Mouse (Mus musculus): ENCODE measurements around the gene Ryr2. TPM values are rescaled to one million over a fixed set of nuclear protein-coding genes. Genes with fewer than 3 reads are reported as not detected.
"Not testable (repeated sequence)": the region's sequence is repeated elsewhere in the genome, so short reads cannot be mapped to it uniquely, and the experiment has no call there.

Gene Ryr2
- polyA plus RNA-seq, 1 experiment = not detected

DNA sequence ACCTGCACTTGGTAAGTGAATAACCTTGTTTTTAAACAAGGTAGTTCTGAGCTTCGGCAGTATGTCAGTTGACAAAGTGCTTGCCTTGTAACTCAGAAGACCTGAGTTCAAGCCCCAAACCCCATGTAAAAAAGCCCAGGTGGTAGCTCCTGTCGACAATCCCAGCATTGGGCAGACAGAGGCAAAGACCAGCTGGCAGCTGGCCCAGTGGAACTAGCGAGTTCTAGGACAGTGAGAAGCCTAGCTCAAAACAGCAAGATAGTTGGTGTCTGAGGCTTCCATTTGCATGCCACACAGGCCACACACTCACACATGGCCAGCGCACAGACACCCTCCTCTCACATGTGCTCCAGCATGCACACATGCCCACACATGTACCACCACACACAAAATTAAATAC lies 129.1 kb downstream of the Ryr2 start:
- H3K4me3 ChIP-seq (replicated peaks) = no peak overlapping the region
- no peaks in the 10 kb centered on the region for H3K27me3 ChIP-seq (replicated peaks)
- H3K36me3 ChIP-seq (replicated peaks; ENCODE audit: low read length) = no peaks in the 10 kb centered on the region
- no peaks in the 10 kb centered on the region for H3K4me1 ChIP-seq
- no peak for TF ChIP-seq GATA1 (IDR thresholded peaks at IDR 0.05; ENCODE audit: borderline replicate concordance, low read length)
- TF ChIP-seq FLI1 (IDR thresholded peaks at IDR 0.05; ENCODE audit: low read length) = no peak
- peaks cover 3% of the 10 kb centered on the region; the same call in 1 of the 2 replicates for H3K9me3 ChIP-seq

DNA sequence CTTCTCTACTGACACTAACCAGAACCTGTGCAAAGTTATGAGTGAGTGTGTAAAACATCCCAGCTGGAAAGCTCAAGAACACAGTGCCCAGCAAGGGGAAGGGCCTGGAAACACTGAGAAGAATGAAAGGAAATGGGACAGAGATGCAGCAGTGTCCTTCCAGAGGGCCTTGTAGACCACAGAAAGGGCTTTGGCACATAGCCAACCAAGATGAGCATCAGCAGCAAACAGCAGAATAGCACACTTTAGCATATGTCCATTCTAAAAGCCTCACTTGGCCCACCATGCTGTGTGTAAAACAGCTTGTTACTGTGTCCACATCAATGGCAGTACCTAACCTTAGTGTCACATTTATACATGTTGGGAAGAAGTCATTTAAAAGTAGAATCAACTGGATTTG lies 142.4 kb downstream of the Ryr2 start:
- TF ChIP-seq FLI1 (IDR thresholded peaks at IDR 0.05; ENCODE audit: low read length) = no peak
- no peak for TF ChIP-seq GATA1 (IDR thresholded peaks at IDR 0.05; ENCODE audit: borderline replicate concordance, low read length)

DNA sequence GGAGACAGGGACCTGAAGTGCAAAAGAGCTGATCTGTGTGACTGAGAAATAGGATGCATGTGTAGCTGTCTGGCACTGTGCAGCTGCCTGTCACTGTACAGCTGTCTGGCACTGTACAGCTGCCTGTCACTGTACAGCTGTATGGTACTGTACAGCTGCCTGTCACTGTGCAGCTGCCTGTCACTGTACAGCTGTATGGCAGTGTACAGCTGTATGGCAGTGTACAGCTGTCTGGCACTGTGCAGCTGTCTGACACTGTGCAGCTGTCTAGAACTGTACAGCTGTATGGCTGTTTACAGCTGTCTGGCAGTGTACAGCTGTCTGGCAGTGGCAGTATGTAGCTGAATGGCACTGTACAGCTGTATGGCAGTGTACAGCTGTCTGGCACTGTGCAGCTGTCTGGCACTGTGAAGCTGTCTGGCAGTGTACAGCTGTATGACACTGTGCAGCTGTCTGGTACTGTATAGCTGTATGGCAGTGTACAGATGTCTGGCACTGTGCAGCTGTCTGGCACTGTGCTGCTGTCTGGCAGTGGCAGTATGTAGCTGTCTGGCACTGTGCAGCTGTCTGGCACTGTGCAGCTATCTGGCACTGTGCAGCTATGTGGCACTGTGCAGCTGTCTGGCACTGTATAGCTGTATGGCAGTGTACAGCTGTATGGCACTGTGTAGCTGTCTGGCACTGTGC lies 147.1 kb downstream of the Ryr2 start:
- no peaks in the 10 kb centered on the region for H3K9me3 ChIP-seq
- H3K4me1 ChIP-seq = peaks cover 9% of the 10 kb centered on the region; the same call in 1 of the 2 replicates
- peaks cover 2% of the 10 kb centered on the region for H3K27me3 ChIP-seq (replicated peaks)
- H3K4me3 ChIP-seq (replicated peaks) = peak overlapping the region; percentile 5
- TF ChIP-seq GATA1 (IDR thresholded peaks at IDR 0.05; ENCODE audit: borderline replicate concordance, low read length) (no peak), FLI1 (IDR thresholded peaks at IDR 0.05; ENCODE audit: low read length) (no peak)
- no peaks in the 10 kb centered on the region for H3K36me3 ChIP-seq (replicated peaks; ENCODE audit: low read length)

More for the DNA sequence above, 142.4 kb downstream of the Ryr2 start:
- Histone ChIP-seq H3K36me3 (replicated peaks; ENCODE audit: low read length) (no peaks in the 10 kb centered on the region), H3K9me3 (no peaks in the 10 kb centered on the region), H3K4me1 (peaks cover 4% of the 10 kb centered on the region; the same call in 1 of the 2 replicates), H3K27me3 (replicated peaks) (peaks cover 2% of the 10 kb centered on the region), H3K4me3 (replicated peaks) (no peak overlapping the region)

DNA sequence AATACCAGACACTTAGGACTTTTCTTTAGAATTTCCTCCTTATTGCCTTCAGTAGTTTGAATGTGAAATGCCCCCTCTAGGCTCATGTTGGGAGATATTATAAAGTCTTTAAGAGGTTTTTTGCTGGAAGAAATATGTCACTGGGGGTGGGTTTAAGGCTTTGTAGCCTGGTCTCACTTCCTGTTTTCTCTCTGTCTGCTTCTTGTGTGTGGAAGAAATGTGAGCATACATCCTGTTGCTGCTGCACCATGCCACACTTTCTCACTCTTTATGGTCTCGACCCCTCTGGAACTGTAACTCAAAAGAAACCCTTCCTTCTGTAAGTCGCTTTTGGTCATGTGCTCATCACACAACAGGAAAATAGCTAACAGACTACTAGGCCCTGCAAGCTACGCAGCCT lies 147.9 kb downstream of the Ryr2 start:
- Histone ChIP-seq H3K36me3 (replicated peaks; ENCODE audit: low read length) (no peaks in the 10 kb centered on the region), H3K4me3 (replicated peaks) (no peak overlapping the region), H3K9me3 (no peaks in the 10 kb centered on the region), H3K27me3 (replicated peaks) (peaks cover 2% of the 10 kb centered on the region), H3K4me1 (peaks cover 9% of the 10 kb centered on the region; the same call in 1 of the 2 replicates)
- TF ChIP-seq GATA1 (IDR thresholded peaks at IDR 0.05; ENCODE audit: borderline replicate concordance, low read length) (no peak), FLI1 (IDR thresholded peaks at IDR 0.05; ENCODE audit: low read length) (no peak)

DNA sequence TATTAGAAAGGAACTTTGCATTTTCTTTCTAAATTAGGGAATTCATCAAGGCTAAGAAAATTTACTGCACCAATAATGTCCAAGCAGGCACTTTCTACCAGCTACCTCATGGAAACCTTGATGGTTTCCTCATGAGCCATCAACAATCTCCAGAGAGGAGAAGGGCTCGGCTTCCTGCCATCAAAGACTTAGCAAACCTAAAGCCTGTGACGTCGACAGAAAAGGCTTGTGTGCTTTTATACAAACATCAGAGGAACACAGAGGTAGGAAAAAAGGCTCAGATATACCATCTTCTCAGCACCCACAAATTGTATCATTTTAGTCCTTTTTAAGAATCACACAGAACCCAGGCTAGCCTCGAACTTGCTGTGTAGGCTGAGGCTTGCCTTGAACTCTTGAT lies 148.5 kb downstream of the Ryr2 start:
- no peaks in the 10 kb centered on the region for H3K9me3 ChIP-seq
- H3K27me3 ChIP-seq (replicated peaks) = peaks cover 2% of the 10 kb centered on the region
- TF ChIP-seq GATA1 (IDR thresholded peaks at IDR 0.05; ENCODE audit: borderline replicate concordance, low read length) (no peak), FLI1 (IDR thresholded peaks at IDR 0.05; ENCODE audit: low read length) (no peak)
- H3K4me1 ChIP-seq = peaks cover 9% of the 10 kb centered on the region; the same call in 1 of the 2 replicates
- H3K36me3 ChIP-seq (replicated peaks; ENCODE audit: low read length) = no peaks in the 10 kb centered on the region
- no peak overlapping the region for H3K4me3 ChIP-seq (replicated peaks)

DNA sequence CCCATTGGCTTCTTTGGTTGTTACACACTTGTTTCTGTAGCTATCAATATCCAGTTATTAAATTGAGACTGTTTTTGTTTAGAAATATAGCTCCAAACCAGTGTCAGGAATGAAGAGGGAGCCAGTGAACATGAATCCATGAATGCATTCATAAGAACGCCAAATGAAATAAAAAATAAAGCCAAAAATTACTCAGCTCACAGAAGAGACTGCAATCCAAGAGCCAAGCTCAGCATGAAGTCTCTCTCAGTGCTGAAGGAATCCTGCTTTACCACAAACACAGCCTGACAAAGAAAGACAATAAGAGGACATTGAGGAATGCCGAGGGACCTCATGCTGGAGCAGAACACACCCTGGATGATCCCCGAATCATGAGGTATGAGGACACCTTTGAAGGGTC lies 154.8 kb downstream of the Ryr2 start:
- Histone ChIP-seq H3K27me3 (replicated peaks) (no peaks in the 10 kb centered on the region), H3K4me1 (no peaks in the 10 kb centered on the region), H3K36me3 (replicated peaks; ENCODE audit: low read length) (no peaks in the 10 kb centered on the region), H3K9me3 (0 out of 2 replicates have a peak, but pooled peaks cover 3% of the 10 kb centered on the region), H3K4me3 (replicated peaks) (no peak overlapping the region)
- TF ChIP-seq GATA1 (IDR thresholded peaks at IDR 0.05; ENCODE audit: borderline replicate concordance, low read length) (no peak), FLI1 (IDR thresholded peaks at IDR 0.05; ENCODE audit: low read length) (no peak)

DNA sequence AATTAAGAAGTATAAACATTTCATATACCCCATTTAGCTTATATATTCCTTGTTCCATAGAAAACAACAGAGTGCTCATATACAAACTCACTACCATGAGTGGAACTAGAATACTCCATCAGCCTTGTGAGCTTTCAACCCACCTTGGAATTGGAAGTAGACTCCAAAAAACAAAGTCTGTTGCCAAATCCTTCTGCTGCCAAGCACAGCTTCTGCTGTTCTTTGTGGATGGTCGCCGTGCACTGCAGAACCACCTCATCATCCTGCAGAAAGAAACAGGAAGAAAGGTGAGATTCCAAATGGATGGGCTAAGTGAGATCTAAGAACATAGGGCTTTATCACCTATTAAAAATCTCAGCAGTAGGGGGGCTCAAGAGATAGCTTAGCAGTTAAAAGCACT lies 161.0 kb downstream of the Ryr2 start:
- no peaks in the 10 kb centered on the region for H3K36me3 ChIP-seq (replicated peaks; ENCODE audit: low read length)
- H3K4me3 ChIP-seq (replicated peaks) = no peak overlapping the region
- H3K27me3 ChIP-seq (replicated peaks) = no peaks in the 10 kb centered on the region
- H3K4me1 ChIP-seq = no peaks in the 10 kb centered on the region
- peaks cover 7% of the 10 kb centered on the region; the same call in 1 of the 2 replicates for H3K9me3 ChIP-seq
- no peak for TF ChIP-seq FLI1 (IDR thresholded peaks at IDR 0.05; ENCODE audit: low read length)
- no peak for TF ChIP-seq GATA1 (IDR thresholded peaks at IDR 0.05; ENCODE audit: borderline replicate concordance, low read length)

DNA sequence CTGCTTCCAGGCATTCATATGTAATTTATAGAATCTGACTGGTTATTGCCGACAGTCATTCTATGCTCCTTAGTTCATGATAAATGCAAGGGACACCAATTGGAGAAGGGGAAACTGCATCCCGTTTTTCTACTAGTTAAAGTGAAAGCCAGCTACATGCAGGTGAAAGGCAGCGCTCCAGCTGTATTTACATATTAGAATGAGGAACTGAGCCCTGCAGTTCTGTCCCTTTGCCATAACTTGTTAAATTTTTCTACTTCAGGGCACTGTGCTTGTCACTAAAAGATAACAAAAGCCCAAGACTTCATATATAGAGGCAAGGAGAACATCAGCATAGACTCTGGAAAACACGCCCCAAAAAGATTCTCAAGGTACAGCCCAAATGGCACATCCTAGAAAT lies 165.0 kb downstream of the Ryr2 start:
- H3K4me1 ChIP-seq = no peaks in the 10 kb centered on the region
- H3K9me3 ChIP-seq = peaks cover 4% of the 10 kb centered on the region; the same call in 1 of the 2 replicates
- H3K27me3 ChIP-seq (replicated peaks) = no peaks in the 10 kb centered on the region
- no peak overlapping the region for H3K4me3 ChIP-seq (replicated peaks)
- no peaks in the 10 kb centered on the region for H3K36me3 ChIP-seq (replicated peaks; ENCODE audit: low read length)
- TF ChIP-seq FLI1 (IDR thresholded peaks at IDR 0.05; ENCODE audit: low read length) (no peak), GATA1 (IDR thresholded peaks at IDR 0.05; ENCODE audit: borderline replicate concordance, low read length) (no peak)

DNA sequence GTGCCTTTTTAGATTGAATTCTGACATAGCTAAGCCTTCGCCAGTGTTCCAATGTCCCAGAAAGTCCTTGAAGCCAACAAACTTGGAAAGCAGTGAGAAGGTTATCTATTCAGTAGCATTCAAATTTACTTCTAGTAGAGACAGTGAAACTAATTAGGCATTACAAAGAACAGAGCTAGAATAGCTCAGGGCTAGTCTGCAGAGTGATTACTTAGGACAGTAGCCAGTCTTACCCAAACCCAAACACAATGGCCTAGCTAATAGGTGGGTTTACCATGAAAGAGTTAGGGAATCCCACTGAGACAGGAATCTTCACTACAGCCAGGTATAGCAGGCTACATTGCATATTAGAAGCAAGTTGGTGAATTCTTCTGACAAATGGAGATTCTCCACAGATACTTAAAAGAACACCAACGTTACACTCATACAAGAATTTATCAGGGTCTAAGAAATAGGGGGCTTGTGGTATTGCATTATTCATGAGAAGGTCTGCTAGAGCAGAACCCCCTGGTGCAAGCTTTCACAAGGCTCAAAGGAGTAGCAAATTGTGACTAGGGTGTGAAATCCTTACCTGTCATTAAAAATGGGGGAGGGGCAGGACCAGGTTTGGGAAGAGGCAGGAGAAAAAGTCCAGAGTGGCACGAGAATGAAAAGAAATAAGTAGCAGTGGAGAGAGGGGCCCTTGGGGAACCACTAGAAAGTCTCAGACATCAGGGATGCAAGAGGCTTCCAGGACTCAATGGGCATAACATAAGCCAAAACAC lies 172.3 kb downstream of the Ryr2 start:
- not testable (repeated sequence) for H3K9me3 ChIP-seq; H3K27me3 ChIP-seq (replicated peaks); H3K4me3 ChIP-seq (replicated peaks)

DNA sequence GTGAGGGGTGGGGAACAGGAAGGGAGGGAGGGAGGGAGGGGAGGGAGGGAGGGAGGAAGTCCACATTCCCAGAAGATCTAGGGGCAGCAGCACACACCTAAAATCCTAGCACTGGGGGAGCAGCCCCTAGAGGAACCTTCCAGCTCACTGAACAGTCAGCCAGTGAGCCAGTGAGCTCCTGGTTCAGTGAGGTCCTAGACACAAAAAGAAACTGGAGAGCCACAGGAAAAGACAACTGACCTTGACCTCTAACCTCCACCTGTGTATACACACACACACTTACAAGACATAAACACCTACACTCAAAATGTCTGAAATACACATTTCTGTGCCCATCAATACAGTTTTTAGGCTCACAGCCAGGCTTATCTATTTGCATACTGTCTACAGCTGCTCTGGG lies 173.4 kb downstream of the Ryr2 start:
- Histone ChIP-seq H3K9me3 (no peaks in the 10 kb centered on the region), H3K4me1 (no peaks in the 10 kb centered on the region), H3K36me3 (replicated peaks; ENCODE audit: low read length) (no peaks in the 10 kb centered on the region), H3K4me3 (replicated peaks) (no peak overlapping the region), H3K27me3 (replicated peaks) (no peaks in the 10 kb centered on the region)
- TF ChIP-seq GATA1 (IDR thresholded peaks at IDR 0.05; ENCODE audit: borderline replicate concordance, low read length) (no peak), FLI1 (IDR thresholded peaks at IDR 0.05; ENCODE audit: low read length) (no peak)

More for the DNA sequence above, 172.3 kb downstream of the Ryr2 start:
- not testable (repeated sequence) for H3K4me1 ChIP-seq; H3K36me3 ChIP-seq (replicated peaks; ENCODE audit: low read length)

All from megakaryocyte, embryonic 14.5 days (primary cell).